Comparison of ENCODE assay signal across 11 mouse cellular contexts in genomic region chr7:114321694-114322372, GRCm38 (mm10). TPM values are rescaled to one million over a fixed set of nuclear protein-coding genes. Genes with fewer than 3 reads are reported as not detected.
DNase-seq lines count a peak whose midpoint lies in the region; ATAC-seq lines count a peak whose summit lies in the region.
"Had no signal": no experiment of that assay in that cellular context is flagged by ENCODE, and none has a peak within 500 bp of the region (broad histone marks: within the 10 kb centered on the region; RNA-seq: fewer than 3 reads in every experiment).

No protein-coding gene starts in this region.

- intact Hi-C loops in heart, postnatal 36 days (cut with DNase I): no loop called here

- H3K4me2 ChIP-seq in heart, embryonic 13.5 days: no peak overlapping the region
- no peak overlapping the region for H3K4me2 ChIP-seq in neural tube, embryonic 14.5 days (ENCODE audit: low read depth, low read length)
- no peak overlapping the region for H3K4me2 ChIP-seq in neural tube, embryonic 15.5 days
- no peak overlapping the region for H3K4me2 ChIP-seq in embryonic facial prominence, embryonic 14.5 days (ENCODE audit: low read depth, low read length)
- H3K4me2 ChIP-seq: stomach, embryonic 15.5 days had no signal

- no peaks in the 10 kb centered on the region for H3K27me3 ChIP-seq in heart, embryonic 13.5 days (replicated peaks)
- no peaks in the 10 kb centered on the region for H3K27me3 ChIP-seq in neural tube, embryonic 14.5 days (ENCODE audit: control insufficient read depth, insufficient read depth, low read length)
- no peaks in the 10 kb centered on the region for H3K27me3 ChIP-seq in neural tube, embryonic 15.5 days (replicated peaks)
- no peaks in the 10 kb centered on the region for H3K27me3 ChIP-seq in embryonic facial prominence, embryonic 14.5 days (replicated peaks; ENCODE audit: control insufficient read depth, insufficient read depth, low read length)
- H3K27me3 ChIP-seq: stomach, embryonic 15.5 days had no signal

- 60% methylated on average over 5 of the region's 5 CpGs for WGBS in heart, embryonic 13.5 days
- 51% methylated on average over 5 of the region's 5 CpGs for WGBS in neural tube, embryonic 14.5 days
- 55% methylated on average over 5 of the region's 5 CpGs for WGBS in neural tube, embryonic 15.5 days
- WGBS in embryonic facial prominence, embryonic 14.5 days: 40% methylated on average over 5 of the region's 5 CpGs

- peaks cover 27% of the 10 kb centered on the region for H3K4me1 ChIP-seq in heart, embryonic 13.5 days
- no peaks in the 10 kb centered on the region for H3K4me1 ChIP-seq in neural tube, embryonic 14.5 days (ENCODE audit: control insufficient read depth, insufficient read depth, low read length)
- H3K4me1 ChIP-seq in neural tube, embryonic 15.5 days: peaks cover 7% of the 10 kb centered on the region; the same call in 1 of the 2 replicates
- peaks cover 17% of the 10 kb centered on the region for H3K4me1 ChIP-seq in embryonic facial prominence, embryonic 14.5 days (ENCODE audit: control insufficient read depth, insufficient read depth, low read length)

- H3K27ac ChIP-seq in heart, embryonic 13.5 days (replicated peaks): peak overlapping the region; percentile 20; the same call in 1 of the 2 replicates
- H3K27ac ChIP-seq in neural tube, embryonic 14.5 days (ENCODE audit: low read depth, low read length): no peak overlapping the region
- no peak overlapping the region for H3K27ac ChIP-seq in neural tube, embryonic 15.5 days (replicated peaks)
- no peak overlapping the region for H3K27ac ChIP-seq in embryonic facial prominence, embryonic 14.5 days (replicated peaks; ENCODE audit: low read depth, low read length)

- H3K4me3 ChIP-seq in heart, embryonic 13.5 days: no peak overlapping the region
- H3K4me3 ChIP-seq in neural tube, embryonic 14.5 days (ENCODE audit: low read depth, low read length): no peak overlapping the region
- H3K4me3 ChIP-seq in neural tube, embryonic 15.5 days (replicated peaks): no peak overlapping the region
- no peak overlapping the region for H3K4me3 ChIP-seq in embryonic facial prominence, embryonic 14.5 days (ENCODE audit: low read depth, low read length)
- H3K4me3 ChIP-seq: layer of hippocampus, adult 2 months; stomach, embryonic 15.5 days had no signal

- H3K9me3 ChIP-seq in heart, embryonic 13.5 days: no peaks in the 10 kb centered on the region
- H3K9me3 ChIP-seq in neural tube, embryonic 14.5 days (ENCODE audit: control insufficient read depth, low read length): no peaks in the 10 kb centered on the region
- H3K9me3 ChIP-seq in neural tube, embryonic 15.5 days (replicated peaks): no peaks in the 10 kb centered on the region
- H3K9me3 ChIP-seq in embryonic facial prominence, embryonic 14.5 days (ENCODE audit: control insufficient read depth, low read length): no peaks in the 10 kb centered on the region
- H3K9me3 ChIP-seq: stomach, embryonic 15.5 days had no signal

- no peak overlapping the region for H3K9ac ChIP-seq in heart, embryonic 13.5 days
- H3K9ac ChIP-seq in neural tube, embryonic 14.5 days (replicated peaks; ENCODE audit: low read depth, low read length): no peak overlapping the region
- H3K9ac ChIP-seq in neural tube, embryonic 15.5 days (replicated peaks): no peak overlapping the region
- H3K9ac ChIP-seq in embryonic facial prominence, embryonic 14.5 days (ENCODE audit: low read depth, low read length): no peak overlapping the region
- H3K9ac ChIP-seq: stomach, embryonic 15.5 days had no signal

- no peak for ATAC-seq in heart, embryonic 13.5 days (ENCODE audit: extremely low read depth, insufficient number of reproducible peaks, low FRiP score, low TSS enrichment)
- ATAC-seq in neural tube, embryonic 14.5 days (ENCODE audit: low read depth): peak; percentile 34; the same call in 1 of the 2 replicates
- no peak for ATAC-seq in neural tube, embryonic 15.5 days (ENCODE audit: low FRiP score)
- peak; percentile 47; the same call in 1 of the 2 replicates for ATAC-seq in embryonic facial prominence, embryonic 14.5 days (ENCODE audit: low read depth)

- DNase-seq in heart, postnatal 36 days: no peak
- peak; percentile 56 for DNase-seq in embryonic facial prominence, embryonic 14.5 days (ENCODE audit: low spot score)
- peak; percentile 29 for DNase-seq in skeletal muscle tissue, adult 2 months (ENCODE audit: low read depth, low spot score)
- no peak for DNase-seq in urinary bladder, postnatal 4 days (ENCODE audit: low spot score in 2 of 2)
- DNase-seq: adrenal gland, postnatal 14 days; lung, adult 2 months had no signal

- H3K36me3 ChIP-seq in heart, embryonic 13.5 days: no peaks in the 10 kb centered on the region
- no peaks in the 10 kb centered on the region for H3K36me3 ChIP-seq in neural tube, embryonic 14.5 days (ENCODE audit: control insufficient read depth, insufficient read depth, low read length)
- no peaks in the 10 kb centered on the region for H3K36me3 ChIP-seq in neural tube, embryonic 15.5 days
- no peaks in the 10 kb centered on the region for H3K36me3 ChIP-seq in embryonic facial prominence, embryonic 14.5 days (ENCODE audit: control insufficient read depth, insufficient read depth, low read length)
- H3K36me3 ChIP-seq: stomach, embryonic 15.5 days had no signal

RNA-seq across cellular contexts. Expression of gene Psma1, which starts 45.9 kb away (rescaled TPM):
- polyA plus RNA-seq in heart, embryonic 13.5 days (2015; fragmentation: Nextera tagmentation; extraction: Ambion mirVana): 327 and 356 TPM in 2 replicates
- 100 to 1,000 TPM; 134 to 146 TPM for total RNA-seq in heart, postnatal 36 days (2021)
- polyA plus RNA-seq in neural tube, embryonic 14.5 days (2014; fragmentation: Nextera tagmentation; extraction: Ambion mirVana): 373 TPM in 2 replicates
- polyA plus RNA-seq in neural tube, embryonic 15.5 days (2015; fragmentation: Nextera tagmentation; extraction: Ambion mirVana): 345 and 353 TPM in 2 replicates
- polyA plus RNA-seq in embryonic facial prominence, embryonic 14.5 days (2014; fragmentation: Nextera tagmentation; extraction: Ambion mirVana): 335 and 353 TPM in 2 replicates

Comparison
In these comparisons a context has a peak if more than half of its experiments do, and no peak if none do; other contexts are left out.
1. ATAC-seq: peak in neural tube, embryonic 14.5 days (single experiment) and embryonic facial prominence, embryonic 14.5 days (single experiment); none in heart, embryonic 13.5 days (single experiment) and neural tube, embryonic 15.5 days (single experiment).
2. DNase-seq: peak in embryonic facial prominence, embryonic 14.5 days (single experiment) and skeletal muscle tissue, adult 2 months (single experiment); none in heart, postnatal 36 days (0 of 2) and urinary bladder, postnatal 4 days (0 of 2).